Mouse (Mus musculus) induced T-regulatory cell, adult 2 months (primary cell): ENCODE measurements around the gene Pf4.

Source experiments
- DNase-seq: peaks from one replicate; pipeline ENCODE4 v3.0.0-alpha.2; 2012; ENCODE audit warnings: low read depth

Gene Pf4

GRCm38 (mm10) chr5:90771880-90772653 is at the start of gene Pf4:
Gene Pf4 (plus strand): TSS chr5:90772435.
- DNase-seq, result no peak

GRCm38 (mm10) chr5:90722656-90723055 is 49.6 kb upstream of the Pf4 start:
- no peak for DNase-seq

- no peak for DNase-seq
Measured at GRCm38 (mm10) chr5:90728254-90728653, 44.0 kb upstream of the Pf4 start.

GRCm38 (mm10) chr5:90731480-90731879 is 40.8 kb upstream of the Pf4 start:
- no peak for DNase-seq

GRCm38 (mm10) chr5:90742029-90742428 is 30.2 kb upstream of the Pf4 start:
- peak; percentile 31 for DNase-seq

GRCm38 (mm10) chr5:90753934-90754333 is 18.3 kb upstream of the Pf4 start:
- no peak for DNase-seq

GRCm38 (mm10) chr5:90758020-90758605 is 14.1 kb upstream of the Pf4 start:
- no peak for DNase-seq

- no peak for DNase-seq
Measured at GRCm38 (mm10) chr5:90759077-90760065, 12.9 kb upstream of the Pf4 start, which contains the start of gene Cxcl5. Gene Cxcl5 (plus strand): TSS chr5:90759360.

GRCm38 (mm10) chr5:90760303-90760702 is 11.9 kb upstream of the Pf4 start:
- no peak for DNase-seq

- DNase-seq, result no peak
Measured at GRCm38 (mm10) chr5:90760844-90761243, 11.4 kb upstream of the Pf4 start.

- no peak for DNase-seq
Measured at GRCm38 (mm10) chr5:90761834-90762233, 10.4 kb upstream of the Pf4 start.

- no peak for DNase-seq
Measured at GRCm38 (mm10) chr5:90763912-90764665, 8.1 kb upstream of the Pf4 start.

- DNase-seq, result no peak
Measured at GRCm38 (mm10) chr5:90765821-90766606, 6.2 kb upstream of the Pf4 start.

GRCm38 (mm10) chr5:90768218-90768617 is 4.0 kb upstream of the Pf4 start, which contains the start of gene Ppbp:
Gene Ppbp (plus strand): TSS chr5:90768518.
- DNase-seq, result no peak

GRCm38 (mm10) chr5:90771369-90771768 is 866 bp upstream of the Pf4 start:
- no peak for DNase-seq

GRCm38 (mm10) chr5:90775562-90775961 is 3.3 kb downstream of the Pf4 start:
- no peak for DNase-seq

- no peak for DNase-seq
Measured at GRCm38 (mm10) chr5:90777621-90778020, 5.4 kb downstream of the Pf4 start.

GRCm38 (mm10) chr5:90778856-90779255 is 6.6 kb downstream of the Pf4 start:
- DNase-seq, result no peak

GRCm38 (mm10) chr5:90783697-90784096 is 11.5 kb downstream of the Pf4 start:
- DNase-seq, result no peak

GRCm38 (mm10) chr5:90785659-90786588 is 13.7 kb downstream of the Pf4 start, which contains the start of gene Cxcl3:
Gene Cxcl3 (plus strand): TSS chr5:90786103.
- DNase-seq, result peak; percentile 24
